Mouse (Mus musculus) right cerebral cortex, adult 18-20 months (tissue): ENCODE results near the gene Tmprss9.

Experiments
- DNase-seq: peaks from one replicate; pipeline ENCODE4 v3.0.0; 2022; ENCODE audit warnings: mixed read lengths

The Tmprss9 gene

DNA sequence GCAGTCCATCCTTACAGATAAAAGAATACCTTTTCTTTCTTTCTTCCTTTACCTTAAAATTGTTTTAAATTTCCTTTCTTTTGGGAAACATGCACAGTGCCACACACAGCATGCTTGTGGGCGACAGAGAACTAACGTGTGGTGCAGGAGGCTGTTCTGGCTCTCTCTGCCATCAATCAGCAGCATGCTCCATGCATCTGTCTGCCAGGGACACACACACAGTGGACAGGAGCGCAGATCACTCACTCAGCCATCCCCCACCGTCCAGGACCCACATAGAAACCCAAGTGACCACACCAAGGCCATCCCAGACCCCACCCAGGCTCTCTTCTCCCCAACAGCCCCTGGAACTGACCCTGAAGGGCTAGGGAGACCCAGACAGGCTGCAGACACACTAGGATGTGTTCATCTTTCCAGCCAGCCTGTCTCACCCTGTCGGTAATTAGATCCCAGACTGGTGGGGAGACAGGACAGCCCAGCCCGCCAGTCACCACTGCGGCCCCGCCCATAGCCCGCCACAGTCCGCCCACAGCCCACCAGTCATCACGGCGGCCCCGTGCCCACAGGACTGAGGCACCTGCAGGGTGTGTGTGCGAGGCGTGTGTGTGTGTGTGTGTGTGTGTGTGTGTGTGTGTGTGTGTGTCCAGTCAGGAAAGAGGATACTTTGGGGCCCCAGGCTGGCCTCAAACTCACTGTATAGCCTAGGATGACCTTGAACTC lies 67.3 kb downstream of the Tmprss9 start:
- DNase-seq = no peak

DNA sequence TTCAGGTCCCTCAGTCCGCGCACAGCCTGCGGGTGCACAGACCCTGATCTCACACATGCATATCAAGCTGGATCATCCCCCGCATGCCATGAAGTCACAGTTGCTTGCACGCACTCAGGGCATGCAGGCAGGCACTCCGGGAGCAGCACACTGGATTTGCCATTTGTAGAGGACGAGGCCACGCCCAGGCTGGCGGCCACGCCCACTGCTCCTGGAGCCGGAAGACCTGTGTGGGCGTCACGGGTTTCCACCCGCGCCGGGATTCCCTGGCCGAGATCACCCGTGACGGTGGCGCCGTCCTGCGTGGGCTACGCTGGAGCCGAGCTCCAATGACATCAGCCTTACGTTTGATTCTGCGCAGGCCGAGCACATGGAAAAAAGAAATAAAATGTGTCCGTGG lies 68.0 kb downstream of the Tmprss9 start:
- peak; percentile 86 for DNase-seq

DNA sequence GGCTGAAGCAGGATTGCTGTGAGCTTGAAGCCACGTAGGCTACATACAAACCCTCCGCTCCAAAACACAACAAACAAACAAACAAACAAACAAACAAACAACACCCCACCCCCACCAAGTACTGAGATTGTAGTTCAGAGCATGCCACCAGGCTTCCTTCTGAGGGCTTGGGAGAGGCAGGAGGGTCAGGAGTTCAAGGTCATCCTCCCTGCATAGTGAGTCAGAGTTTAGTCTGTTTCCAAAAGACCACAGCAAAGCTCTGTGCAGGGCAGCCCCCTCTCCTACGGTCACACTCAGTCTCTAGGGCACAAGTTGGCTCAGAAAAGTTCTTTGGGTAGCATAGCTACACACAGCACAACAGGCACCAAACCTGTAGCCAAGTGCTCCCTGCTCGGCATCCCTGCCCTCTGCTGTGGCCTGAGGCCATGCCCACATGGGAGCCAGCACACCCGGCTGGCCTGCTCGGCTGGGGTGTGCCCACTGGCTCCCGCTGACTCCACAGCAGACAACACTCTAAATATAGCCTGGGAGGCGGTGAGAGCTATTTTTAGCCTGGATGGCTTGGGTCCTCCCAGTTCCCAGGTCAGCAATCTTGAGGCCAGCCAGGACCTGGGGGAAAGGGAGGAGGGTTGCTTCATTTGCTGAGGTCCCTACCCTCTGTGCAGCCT lies 68.8 kb downstream of the Tmprss9 start:
- no peak for DNase-seq

DNA sequence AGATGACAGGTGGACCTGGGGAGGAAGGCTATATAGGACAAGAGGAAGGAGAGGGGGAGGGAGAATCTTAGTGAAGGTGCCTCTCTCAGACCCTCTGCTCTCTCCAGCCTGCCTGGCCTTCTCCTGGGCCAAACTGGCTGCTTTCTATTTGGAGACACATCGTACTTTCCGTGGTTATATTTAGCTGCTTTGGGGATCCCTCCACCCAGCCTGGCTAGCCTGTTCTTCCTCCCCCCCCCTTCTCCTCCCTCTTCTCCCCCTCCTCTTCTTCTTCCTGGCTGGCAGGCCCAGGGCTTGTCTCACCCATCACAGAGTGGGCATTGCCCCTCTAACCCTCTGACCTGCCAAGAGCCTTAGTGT lies 69.3 kb downstream of the Tmprss9 start:
- DNase-seq = no peak

DNA sequence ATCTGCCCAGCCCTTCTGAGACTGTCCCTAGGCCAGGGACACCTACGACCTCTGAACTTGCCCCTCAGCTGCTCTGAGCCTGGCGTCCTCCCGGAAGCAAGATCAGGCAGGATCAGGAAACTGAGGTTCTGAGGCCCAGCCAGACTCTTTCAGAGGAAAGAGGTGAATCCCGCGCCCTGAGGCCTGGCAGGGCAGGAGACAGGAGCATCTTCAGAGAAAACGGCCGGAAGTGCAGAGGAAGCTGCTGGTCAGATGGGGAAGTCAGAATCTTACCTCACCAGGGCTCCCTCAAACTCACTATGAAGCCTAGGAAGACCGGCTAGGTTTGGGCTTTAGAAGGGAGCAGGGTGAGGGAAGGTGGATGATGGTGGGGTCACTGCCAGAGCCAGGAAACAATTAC lies 71.3 kb downstream of the Tmprss9 start:
- DNase-seq = no peak

DNA sequence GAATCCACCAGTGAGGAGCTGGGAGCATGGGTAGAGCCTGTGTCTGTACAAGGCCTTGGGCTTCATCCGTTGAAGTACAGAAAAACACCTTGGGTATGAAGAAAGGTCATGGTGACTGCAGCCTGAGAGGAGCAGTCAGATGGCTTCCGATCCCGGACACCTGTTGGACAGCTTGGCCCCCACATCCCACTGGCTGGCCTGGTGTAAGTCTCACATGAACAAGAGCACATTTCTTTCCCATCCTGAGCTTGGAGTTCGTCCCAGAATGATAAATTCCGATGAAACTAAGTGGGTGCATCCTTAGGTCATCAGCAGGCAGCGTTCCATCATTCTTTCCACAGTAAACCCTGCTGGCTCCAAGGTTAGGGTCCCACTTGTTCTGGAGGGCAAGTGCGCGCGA lies 72.1 kb downstream of the Tmprss9 start:
- no peak for DNase-seq

DNA sequence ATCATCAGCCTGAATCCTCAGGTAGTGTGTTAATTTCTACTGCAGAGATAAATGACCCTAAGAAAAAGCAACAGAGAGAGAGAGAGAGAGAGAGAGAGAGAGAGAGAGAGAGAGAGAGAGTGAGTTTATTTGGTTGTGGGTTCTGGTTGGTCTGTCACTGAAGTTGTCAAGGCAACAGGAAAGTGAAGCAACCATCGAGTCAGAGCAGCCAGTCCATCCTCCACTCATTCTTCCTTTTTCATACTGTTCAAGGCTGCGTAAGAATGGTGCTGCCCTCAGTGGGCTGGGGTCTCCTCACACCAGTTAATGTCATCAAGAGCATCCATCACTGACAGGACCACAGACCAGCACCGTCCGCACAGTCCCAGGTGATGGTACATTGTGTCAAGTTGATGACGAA lies 72.6 kb downstream of the Tmprss9 start:
- DNase-seq = no peak

DNA sequence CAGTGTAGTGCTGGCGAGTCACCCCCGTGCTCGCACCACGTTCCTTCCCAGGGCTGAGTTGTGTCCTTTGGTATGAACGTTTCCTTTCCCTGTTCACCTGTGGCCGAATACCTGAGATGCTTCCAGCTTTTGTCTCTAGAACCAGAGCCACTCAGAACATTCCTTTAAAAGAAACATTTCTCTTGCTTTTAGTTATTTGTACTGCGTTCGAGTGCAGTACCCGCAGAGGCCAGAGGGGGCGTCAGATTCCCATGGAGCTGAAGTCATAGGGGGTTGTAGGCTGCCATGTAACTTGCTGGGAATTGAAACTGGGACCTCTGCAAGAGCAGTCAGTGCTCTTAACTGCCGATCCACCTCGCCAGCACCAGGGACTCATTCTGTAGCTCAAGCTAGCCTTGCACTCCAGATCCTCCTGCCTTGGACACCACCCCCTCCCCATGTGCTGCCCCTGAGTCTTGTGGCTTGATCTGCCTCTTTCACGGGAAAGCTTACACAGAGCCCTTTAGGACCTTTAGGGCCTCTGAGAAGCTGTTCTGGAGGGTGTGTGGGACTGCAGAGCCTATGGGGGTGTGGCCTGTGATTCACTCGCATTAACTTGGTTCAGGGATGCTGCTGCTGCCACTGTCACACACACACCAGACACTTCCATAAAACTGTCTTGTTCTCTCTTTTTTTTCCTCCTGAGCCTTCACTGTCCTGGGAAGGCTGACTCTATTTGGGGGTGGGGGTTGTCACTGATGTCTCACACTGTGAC lies 75.2 kb downstream of the Tmprss9 start:
- DNase-seq = no peak

DNA sequence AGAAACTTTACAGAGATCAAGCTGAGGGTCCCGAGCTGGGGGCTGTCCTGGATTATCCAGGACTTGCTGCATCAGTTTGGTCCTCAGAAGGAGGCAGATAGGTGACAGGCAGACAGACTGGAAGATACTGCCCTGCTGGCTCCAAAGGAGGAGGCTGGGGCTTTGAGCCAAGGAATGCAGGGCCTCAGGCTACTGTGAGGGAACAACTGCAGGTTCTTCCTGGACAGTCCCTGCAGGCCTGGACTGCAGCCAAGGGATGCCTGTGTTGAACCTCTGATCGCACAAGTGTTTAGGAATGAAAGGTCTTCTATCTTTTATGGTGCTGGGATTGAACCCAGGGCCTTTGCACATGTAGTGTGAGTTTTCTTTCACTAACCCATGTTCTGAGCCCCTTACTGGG lies 76.2 kb downstream of the Tmprss9 start:
- DNase-seq = no peak

DNA sequence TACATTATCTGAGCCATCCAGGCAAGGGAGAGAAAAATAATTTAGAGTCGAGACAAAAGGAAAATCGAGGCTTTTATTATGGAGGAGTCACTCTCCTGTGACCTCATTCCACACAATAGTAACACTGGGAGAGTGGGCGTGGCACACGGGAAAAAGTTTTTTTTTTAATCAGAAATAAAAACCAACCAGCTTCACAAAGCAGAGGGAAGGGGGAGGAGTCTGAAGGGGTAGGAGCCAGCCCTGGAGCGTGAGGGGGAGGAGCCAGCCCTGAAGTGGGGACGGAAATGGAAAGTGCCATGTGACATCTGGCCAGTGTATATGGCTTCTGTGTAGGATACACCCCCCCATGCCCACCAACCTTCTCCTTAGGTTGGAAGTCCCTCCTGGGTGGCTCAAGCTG lies 76.9 kb downstream of the Tmprss9 start:
- no peak for DNase-seq

DNA sequence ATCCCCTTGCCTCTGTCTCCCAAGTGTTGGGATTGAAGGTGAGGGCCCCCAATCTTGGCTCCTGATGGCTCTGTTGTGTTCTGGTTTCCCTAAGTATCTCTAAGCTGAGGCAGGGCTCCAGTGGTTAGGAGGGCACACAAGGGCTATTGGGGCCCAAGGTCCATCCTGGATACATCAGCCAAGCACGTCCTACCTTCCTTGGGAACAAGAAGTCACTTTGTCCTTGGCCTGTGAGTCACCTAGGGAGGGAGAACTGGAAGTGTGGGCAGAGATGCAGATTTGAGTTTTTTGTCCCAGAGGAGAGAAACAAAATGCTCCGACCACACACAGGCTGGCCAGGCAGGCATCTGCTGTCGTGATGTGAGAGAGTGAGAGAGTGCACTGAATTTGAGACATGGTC lies 77.4 kb downstream of the Tmprss9 start:
- no peak for DNase-seq
